Mouse (Mus musculus) midbrain, embryonic 15.5 days (tissue): ENCODE results near the gene Dnttip1. TPM values are rescaled to one million over a fixed set of nuclear protein-coding genes. Genes with fewer than 3 reads are reported as not detected.

ENCODE experiments used
- ATAC-seq: fragments of 200-750 bp; cut with Nextera tagmentation; replicated peaks from 2 replicates; pipeline ENCODE4 v1.8.0; 2017; ENCODE audit warnings: moderate TSS enrichment
- H3K27ac ChIP-seq: fragments of 300-500 bp; sonication (generic); 2 replicates; pipeline ENCODE4 v1.5.1; 2015; ENCODE audit warnings: mild to moderate bottlenecking, inconsistent platforms
- H3K27me3 ChIP-seq: fragments of 300-500 bp; sonication (generic); replicated peaks from 2 replicates; pipeline ENCODE4 v1.6.1; 2015; ENCODE audit warnings: inconsistent platforms
- H3K36me3 ChIP-seq: fragments of 300-500 bp; sonication (generic); replicated peaks from 2 replicates; pipeline ENCODE4 v1.6.1; 2015; ENCODE audit warnings: inconsistent platforms
- H3K4me1 ChIP-seq: fragments of 300-500 bp; sonication (generic); 2 replicates; pipeline ENCODE4 v1.6.1; 2015; ENCODE audit warnings: inconsistent platforms
- H3K4me2 ChIP-seq: fragments of 300-500 bp; sonication (generic); 2 replicates; pipeline ENCODE4 v1.6.1; 2015; ENCODE audit warnings: inconsistent platforms, mild to moderate bottlenecking, moderate library complexity
- H3K4me3 ChIP-seq: fragments of 300-500 bp; sonication (generic); 2 replicates; pipeline ENCODE4 v1.5.1; 2015; ENCODE audit warnings: mild to moderate bottlenecking, inconsistent platforms
- H3K9ac ChIP-seq: fragments of 300-500 bp; sonication (generic); 2 replicates; pipeline ENCODE4 v1.6.1; 2015; ENCODE audit warnings: mild to moderate bottlenecking, inconsistent platforms
- H3K9me3 ChIP-seq: fragments of 300-500 bp; sonication (generic); 2 replicates; pipeline ENCODE4 v1.6.1; 2016; ENCODE audit warnings: inconsistent platforms
- WGBS: fragments of 180-500 bp; shearing (Covaris S2); methylation state at CpG from one replicate; pipeline ENCODE4 v1.1.7; 2015; ENCODE audit warnings: mixed read lengths; 5-methylcytosine and 5-hydroxymethylcytosine counted together
- polyA plus RNA-seq: library from polyadenylated mRNA; unstranded; fragments of >200 nt; fragmentation: Nextera tagmentation; extraction: Ambion mirVana; gene quantifications from 2 replicates; pipeline ENCODE4 v1.2.1, GENCODE M21; 2015

The Dnttip1 gene
- polyA plus RNA-seq, 1 experiment from 2014 or later, result 52.7 TPM

DNA sequence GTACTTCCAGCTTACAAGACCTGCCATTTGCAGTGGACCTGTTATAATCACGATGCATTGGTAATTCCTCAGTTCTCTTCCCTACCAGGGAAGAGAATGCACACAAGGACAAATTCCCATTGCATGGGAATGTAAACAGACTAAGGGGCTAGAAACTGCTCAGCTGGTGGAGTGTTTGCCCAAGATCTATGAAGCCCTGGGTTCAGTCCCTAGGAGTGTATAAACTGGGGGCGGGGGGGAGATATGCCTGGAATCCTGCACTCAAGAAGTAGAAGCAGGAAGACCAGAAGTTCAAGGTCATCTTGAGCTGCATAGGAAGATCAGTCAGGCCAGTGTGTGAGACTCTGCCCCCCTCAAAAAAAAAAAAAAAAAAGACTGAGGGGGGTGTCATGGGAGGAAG, 12.5 kb upstream of the Dnttip1 start:
- Histone ChIP-seq H3K4me1 (no peaks in the 10 kb centered on the region), H3K9me3 (no peaks in the 10 kb centered on the region), H3K9ac (no peak overlapping the region), H3K36me3 (no peaks in the 10 kb centered on the region), H3K4me2 (no peak overlapping the region), H3K27me3 (no peaks in the 10 kb centered on the region), H3K27ac (no peak overlapping the region), H3K4me3 (no peak overlapping the region)
- ATAC-seq, result no peak
- 93% methylated on average over 2 of the region's 2 CpGs for WGBS

DNA sequence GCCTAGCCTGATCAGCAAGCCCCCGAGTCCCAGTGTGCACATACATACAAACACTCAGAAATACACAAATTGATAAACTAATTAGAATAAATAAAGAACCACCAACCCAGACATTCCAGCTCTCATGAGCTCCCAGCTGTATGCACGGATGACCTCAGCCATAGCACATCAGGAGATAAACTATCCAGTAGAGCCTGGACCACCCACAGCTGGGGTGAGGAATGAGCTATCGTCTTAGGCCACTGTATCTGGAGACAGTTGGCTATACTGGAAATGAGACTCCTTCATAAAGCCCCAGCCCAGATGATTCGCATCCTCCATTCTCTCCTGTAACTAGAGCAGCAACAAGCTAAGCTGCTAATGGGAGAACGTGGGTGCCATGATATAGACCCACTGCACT, 10.9 kb upstream of the Dnttip1 start:
- no peak for ATAC-seq
- 90% methylated on average over 5 of the region's 5 CpGs for WGBS

DNA sequence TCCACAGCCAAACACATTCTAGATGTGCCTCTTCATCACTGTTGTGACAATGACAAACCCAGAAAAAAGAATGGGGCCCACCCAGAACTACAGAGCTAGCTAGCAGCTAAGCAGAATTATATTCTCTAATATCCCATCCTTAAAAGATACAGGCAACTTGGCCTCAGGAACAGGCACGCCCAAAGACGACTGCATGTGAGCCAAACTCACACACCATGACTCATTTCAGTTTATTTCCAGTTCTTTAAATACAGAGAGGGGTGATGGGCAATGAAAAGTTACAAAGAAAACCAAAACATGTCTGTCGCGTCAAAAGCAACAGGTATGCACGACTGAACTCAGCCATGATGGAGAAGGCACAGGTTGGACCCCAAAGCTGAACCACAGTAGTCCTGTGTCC, 10.3 kb upstream of the Dnttip1 start:
- 90% methylated on average over 5 of the region's 5 CpGs for WGBS
- Histone ChIP-seq H3K27ac (no peak overlapping the region), H3K4me2 (no peak overlapping the region), H3K9me3 (no peaks in the 10 kb centered on the region), H3K4me3 (no peak overlapping the region), H3K36me3 (no peaks in the 10 kb centered on the region), H3K9ac (no peak overlapping the region), H3K27me3 (no peaks in the 10 kb centered on the region), H3K4me1 (no peaks in the 10 kb centered on the region)
- no peak for ATAC-seq

More for the DNA sequence above, 10.9 kb upstream of the Dnttip1 start:
- H3K27ac ChIP-seq, result no peak overlapping the region
- H3K36me3 ChIP-seq, result no peaks in the 10 kb centered on the region
- H3K9ac ChIP-seq, result no peak overlapping the region
- no peaks in the 10 kb centered on the region for H3K9me3 ChIP-seq
- H3K4me3 ChIP-seq, result no peak overlapping the region
- H3K4me1 ChIP-seq, result no peaks in the 10 kb centered on the region
- no peak overlapping the region for H3K4me2 ChIP-seq
- H3K27me3 ChIP-seq, result no peaks in the 10 kb centered on the region

DNA sequence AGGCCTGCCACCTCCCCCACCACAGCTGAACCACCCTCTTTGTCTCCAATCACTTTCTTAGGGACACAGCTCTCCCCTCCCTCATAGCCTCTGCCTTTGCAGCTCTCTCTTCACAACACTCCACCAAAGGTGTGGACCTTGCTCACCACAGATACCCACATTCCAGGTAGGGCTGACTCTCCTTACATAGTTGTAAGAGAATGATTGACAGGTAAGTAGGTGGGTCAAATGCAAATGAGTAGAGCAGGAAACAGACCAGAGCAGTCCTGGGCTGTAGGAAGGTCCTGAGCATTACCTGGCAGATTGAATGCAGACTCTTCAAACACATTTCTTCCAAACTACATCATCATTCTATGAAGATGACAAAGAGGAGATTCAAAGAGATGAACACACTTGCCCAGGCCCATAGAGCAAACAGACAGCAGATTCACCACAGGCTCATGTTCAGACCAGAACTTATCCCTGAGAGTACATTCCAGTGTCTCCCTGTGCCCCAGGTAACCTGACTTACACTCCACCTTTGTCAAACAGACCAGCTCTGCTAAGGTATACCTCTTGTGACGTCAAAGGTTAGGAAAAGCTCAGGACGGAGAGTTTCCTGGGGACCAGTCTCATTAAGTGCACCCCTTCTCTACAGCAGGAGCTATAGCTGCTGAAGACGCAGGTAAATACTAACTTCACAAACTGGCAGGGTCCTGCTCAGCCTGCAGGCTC, 8.2 kb upstream of the Dnttip1 start:
- no peak overlapping the region for H3K27ac ChIP-seq
- no peaks in the 10 kb centered on the region for H3K27me3 ChIP-seq
- H3K4me1 ChIP-seq, result no peaks in the 10 kb centered on the region
- no peak overlapping the region for H3K4me3 ChIP-seq
- no peaks in the 10 kb centered on the region for H3K9me3 ChIP-seq
- H3K4me2 ChIP-seq, result no peak overlapping the region
- ATAC-seq, result no peak
- WGBS, result 75% methylated on average over 3 of the region's 3 CpGs
- H3K9ac ChIP-seq, result no peak overlapping the region
- no peaks in the 10 kb centered on the region for H3K36me3 ChIP-seq

GRCm38 (mm10) chr2:164739876-164740275, 5.9 kb upstream of the Dnttip1 start:
- H3K4me1 ChIP-seq, result peaks cover 1% of the 10 kb centered on the region
- ATAC-seq, result no peak
- H3K4me3 ChIP-seq, result no peak overlapping the region
- WGBS, result 65% methylated on average over 7 of the region's 7 CpGs
- no peaks in the 10 kb centered on the region for H3K9me3 ChIP-seq
- no peaks in the 10 kb centered on the region for H3K27me3 ChIP-seq
- H3K4me2 ChIP-seq, result no peak overlapping the region
- no peak overlapping the region for H3K27ac ChIP-seq
- H3K9ac ChIP-seq, result no peak overlapping the region
- H3K36me3 ChIP-seq, result no peaks in the 10 kb centered on the region

GRCm38 (mm10) chr2:164744987-164745386, 796 bp upstream of the Dnttip1 start:
- Histone ChIP-seq H3K4me2 (peak overlapping the region; percentile 90), H3K9ac (peak overlapping the region; percentile 94), H3K27ac (0 out of 2 replicates have a peak overlapping the region, but pooled peaks have one; percentile 78), H3K36me3 (0 out of 2 replicates have a peak, but pooled peaks cover 3% of the 10 kb centered on the region), H3K4me1 (peaks cover 35% of the 10 kb centered on the region), H3K9me3 (no peaks in the 10 kb centered on the region), H3K4me3 (peak overlapping the region; percentile 84), H3K27me3 (no peaks in the 10 kb centered on the region)
- 76% methylated on average over 13 of the region's 13 CpGs for WGBS
- no peak for ATAC-seq

- Histone ChIP-seq H3K36me3 (0 out of 2 replicates have a peak, but pooled peaks cover 3% of the 10 kb centered on the region), H3K4me1 (peaks cover 35% of the 10 kb centered on the region), H3K9ac (peak overlapping the region; percentile 94), H3K4me2 (peak overlapping the region; percentile 90), H3K4me3 (peak overlapping the region; percentile 84), H3K27me3 (no peaks in the 10 kb centered on the region), H3K27ac (no peak overlapping the region), H3K9me3 (no peaks in the 10 kb centered on the region)
- ATAC-seq, result no peak
- 59% methylated on average over 8 of the region's 8 CpGs for WGBS
Measured at GRCm38 (mm10) chr2:164746693-164747092, 910 bp downstream of the Dnttip1 start.

- Histone ChIP-seq H3K27me3 (no peaks in the 10 kb centered on the region), H3K4me2 (no peak overlapping the region), H3K9me3 (no peaks in the 10 kb centered on the region), H3K4me1 (peaks cover 35% of the 10 kb centered on the region), H3K4me3 (no peak overlapping the region), H3K36me3 (0 out of 2 replicates have a peak, but pooled peaks cover 6% of the 10 kb centered on the region), H3K27ac (no peak overlapping the region), H3K9ac (no peak overlapping the region)
- ATAC-seq, result no peak
- WGBS, result 90% methylated on average over 4 of the region's 4 CpGs
Measured at GRCm38 (mm10) chr2:164748191-164748590, 2.4 kb downstream of the Dnttip1 start.

DNA sequence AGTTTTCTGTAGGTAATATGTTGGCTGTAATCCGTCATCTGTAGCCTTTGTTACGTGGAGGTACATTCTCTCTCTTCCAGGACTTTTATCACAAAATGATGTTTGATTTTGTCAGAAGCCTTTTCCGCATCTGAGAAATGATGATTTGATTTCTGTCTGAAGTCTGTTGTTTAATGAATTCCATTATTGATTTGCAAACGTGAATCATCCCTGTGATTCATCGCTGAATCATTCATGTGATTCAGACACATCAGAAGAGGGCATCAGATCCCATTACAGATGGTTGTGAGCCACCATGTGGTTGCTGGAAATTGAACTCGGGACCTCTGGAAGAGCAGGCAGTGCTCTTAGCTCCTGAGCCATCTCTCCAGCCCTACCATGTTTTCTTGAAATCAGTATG, 3.2 kb downstream of the Dnttip1 start:
- H3K4me2 ChIP-seq, result no peak overlapping the region
- peaks cover 35% of the 10 kb centered on the region for H3K4me1 ChIP-seq
- no peak overlapping the region for H3K27ac ChIP-seq
- H3K9me3 ChIP-seq, result no peaks in the 10 kb centered on the region
- no peaks in the 10 kb centered on the region for H3K27me3 ChIP-seq
- H3K4me3 ChIP-seq, result no peak overlapping the region
- 90% methylated on average over 6 of the region's 6 CpGs for WGBS
- peaks cover 8% of the 10 kb centered on the region; the same call in 1 of the 2 replicates for H3K36me3 ChIP-seq
- H3K9ac ChIP-seq, result no peak overlapping the region
- no peak for ATAC-seq

- no peak overlapping the region for H3K4me2 ChIP-seq
- H3K36me3 ChIP-seq, result peaks cover 36% of the 10 kb centered on the region
- no peaks in the 10 kb centered on the region for H3K9me3 ChIP-seq
- H3K9ac ChIP-seq, result no peak overlapping the region
- peaks cover 15% of the 10 kb centered on the region for H3K4me1 ChIP-seq
- H3K27ac ChIP-seq, result no peak overlapping the region
- H3K27me3 ChIP-seq, result no peaks in the 10 kb centered on the region
- ATAC-seq, result no peak
- H3K4me3 ChIP-seq, result no peak overlapping the region
- WGBS, result 91% methylated on average over 2 of the region's 2 CpGs
Measured at GRCm38 (mm10) chr2:164752454-164752853, 6.7 kb downstream of the Dnttip1 start.

- no peaks in the 10 kb centered on the region for H3K9me3 ChIP-seq
- 91% methylated on average over 11 of the region's 11 CpGs for WGBS
- peaks cover 46% of the 10 kb centered on the region for H3K36me3 ChIP-seq
- no peak overlapping the region for H3K27ac ChIP-seq
- no peak overlapping the region for H3K4me3 ChIP-seq
- ATAC-seq, result no peak
- no peak overlapping the region for H3K4me2 ChIP-seq
- no peaks in the 10 kb centered on the region for H3K27me3 ChIP-seq
- H3K4me1 ChIP-seq, result 0 out of 2 replicates have a peak, but pooled peaks cover under 1% of the 10 kb centered on the region
- H3K9ac ChIP-seq, result no peak overlapping the region
Measured at GRCm38 (mm10) chr2:164754105-164754504, 8.3 kb downstream of the Dnttip1 start.

GRCm38 (mm10) chr2:164754800-164755199, 9.0 kb downstream of the Dnttip1 start:
- Histone ChIP-seq H3K4me2 (no peak overlapping the region), H3K36me3 (peaks cover 52% of the 10 kb centered on the region), H3K4me3 (no peak overlapping the region), H3K9me3 (no peaks in the 10 kb centered on the region), H3K9ac (no peak overlapping the region), H3K4me1 (no peaks in the 10 kb centered on the region), H3K27me3 (no peaks in the 10 kb centered on the region), H3K27ac (no peak overlapping the region)
- 88% methylated on average over 2 of the region's 2 CpGs for WGBS
- no peak for ATAC-seq

- H3K4me1 ChIP-seq, result no peaks in the 10 kb centered on the region
- H3K9ac ChIP-seq, result no peak overlapping the region
- H3K4me3 ChIP-seq, result no peak overlapping the region
- no peak for ATAC-seq
- H3K36me3 ChIP-seq, result peaks cover 64% of the 10 kb centered on the region
- no peak overlapping the region for H3K27ac ChIP-seq
- WGBS, result 97% methylated on average over 11 of the region's 11 CpGs
- no peaks in the 10 kb centered on the region for H3K9me3 ChIP-seq
- H3K4me2 ChIP-seq, result no peak overlapping the region
- H3K27me3 ChIP-seq, result no peaks in the 10 kb centered on the region
Measured at GRCm38 (mm10) chr2:164757841-164758240, 12.1 kb downstream of the Dnttip1 start.
